Mouse (Mus musculus) lung, adult 2 months (tissue): ENCODE results near the gene Pla2g4e.

ENCODE experiments used
- CTCF ChIP-seq: fragments of 200-500 bp; IDR thresholded peaks from 2 replicates; pipeline ENCODE4 v1.5.1; 2011; ENCODE audit warnings: mild to moderate bottlenecking, low read length, control low read depth; ENCODE audit not compliant: insufficient read depth
- POLR2A ChIP-seq: fragments of 200-500 bp; IDR thresholded peaks from 2 replicates; pipeline ENCODE4 v1.6.1; 2011; ENCODE audit warnings: low read depth, mild to moderate bottlenecking, control low read depth, low read length, borderline replicate concordance; ENCODE audit errors: extremely low read depth

DNA sequence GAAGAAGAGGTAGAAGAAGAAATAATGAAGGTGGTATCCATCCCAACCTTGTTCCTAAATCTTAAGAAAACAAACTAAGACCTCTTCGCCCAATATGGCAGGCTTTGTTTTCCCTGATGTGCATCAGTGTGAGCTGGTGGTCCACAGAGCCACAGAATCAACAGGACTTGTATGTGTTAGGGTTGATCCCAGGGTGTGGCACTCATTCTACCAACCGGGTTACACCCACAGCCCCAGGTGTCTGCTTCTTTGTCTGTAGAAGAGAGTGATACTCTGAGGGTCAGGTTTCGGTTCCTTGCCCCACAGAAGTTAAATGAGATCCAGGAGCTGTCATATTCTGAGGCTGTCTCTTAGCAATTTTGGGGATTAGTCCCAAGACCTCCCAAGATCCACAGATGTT lies 16.2 kb upstream of the Pla2g4e start:
- TF ChIP-seq CTCF (no peak), POLR2A (no peak)
